Mouse (Mus musculus) retina, adult 2 months (tissue): Measurements from ENCODE around the gene Senp1.

Experiments used
- DNase-seq: peaks from one replicate; pipeline ENCODE4 v3.0.0-alpha.2; 2012; ENCODE audit warnings: low read depth, low spot score

Gene Senp1

DNA sequence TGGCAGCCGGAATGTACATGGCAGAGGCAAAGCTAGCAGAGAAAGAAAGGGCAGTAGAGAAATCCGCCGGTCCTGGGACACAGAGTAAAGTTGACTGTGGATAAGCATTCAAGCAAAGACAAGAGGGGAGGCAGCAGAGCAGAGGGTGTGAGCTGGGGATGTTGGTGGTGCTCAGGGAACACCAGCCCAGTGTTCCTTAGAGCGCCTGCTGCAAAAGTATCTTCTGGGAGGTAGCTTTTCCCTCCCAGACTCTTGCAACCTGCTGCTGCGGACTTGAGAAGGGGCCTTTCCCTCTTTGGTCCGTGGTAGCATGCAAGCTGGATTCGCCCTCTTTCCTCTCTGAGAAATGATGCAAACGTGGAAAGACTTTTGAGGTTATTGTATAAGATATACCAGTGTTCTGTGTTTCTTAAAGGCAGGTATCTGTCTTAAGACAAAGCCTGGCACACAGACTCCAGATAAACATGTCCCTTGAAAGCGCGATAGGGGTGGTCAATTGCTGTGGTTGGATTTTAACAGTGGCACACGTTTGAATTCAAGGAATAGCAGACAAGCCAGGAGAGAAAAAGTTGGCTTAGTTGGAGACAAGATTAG lies 14.3 kb upstream of the Senp1 start:
- DNase-seq = no peak

DNA sequence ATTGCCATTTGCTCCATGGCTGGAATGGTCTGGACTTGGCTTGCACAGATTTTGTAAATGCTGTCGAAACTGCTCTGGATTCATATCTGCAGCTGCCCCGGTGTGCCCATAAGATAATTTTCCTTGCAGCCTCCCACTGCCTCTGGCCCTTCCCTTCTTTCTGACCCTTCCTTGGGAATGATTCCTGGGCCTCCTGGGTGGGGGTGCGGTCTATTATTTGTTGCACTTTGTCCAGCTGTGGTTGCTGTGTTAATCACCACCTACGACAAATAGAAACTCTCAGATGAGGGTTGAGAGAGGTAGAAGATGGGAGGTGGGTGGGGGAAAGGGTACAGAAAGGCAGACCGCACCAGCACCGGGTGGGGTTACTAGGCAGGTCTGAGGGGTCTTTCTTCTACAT lies 13.7 kb upstream of the Senp1 start:
- no peak for DNase-seq

GRCm38 (mm10) chr15:98106506-98106905 lies 13.0 kb upstream of the Senp1 start:
- DNase-seq = no peak

DNA sequence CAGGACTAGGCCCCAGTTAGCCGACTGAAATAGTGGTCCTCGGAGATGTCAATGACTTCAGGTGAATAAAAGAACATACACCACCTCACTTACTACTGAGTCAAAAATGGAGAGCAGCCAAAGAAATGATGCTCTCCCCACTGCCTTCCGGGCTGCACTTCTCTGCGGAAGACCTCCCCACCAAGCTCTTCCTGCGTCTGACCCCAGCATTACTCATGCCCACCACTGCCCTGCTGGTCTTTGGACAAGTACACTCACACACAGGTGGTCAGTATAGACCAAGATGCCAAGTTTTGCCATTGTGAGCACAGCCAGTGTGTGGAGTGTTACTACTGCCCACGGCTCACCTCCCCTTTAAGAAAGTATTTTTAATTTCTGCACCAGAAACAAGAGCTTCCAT lies 8.9 kb upstream of the Senp1 start:
- DNase-seq = no peak

DNA sequence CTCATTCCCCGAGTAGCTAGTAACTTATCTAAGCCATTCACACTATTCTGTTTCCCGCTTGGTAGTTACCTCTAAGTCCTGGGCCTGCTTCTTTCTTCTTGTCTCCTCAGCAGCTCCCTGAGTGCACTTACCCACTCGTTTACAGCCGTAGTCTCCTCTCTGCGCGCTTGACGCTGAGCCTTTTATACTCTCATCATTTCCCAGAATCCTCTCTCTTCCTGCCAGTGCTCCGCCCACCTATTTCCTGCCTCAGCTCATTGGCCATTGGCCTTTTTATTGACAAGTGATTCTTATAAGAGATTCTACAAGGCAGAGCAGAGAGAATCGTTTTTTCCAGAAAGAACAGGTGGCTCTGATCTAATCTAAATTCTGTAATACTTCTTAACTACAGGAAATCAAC lies 5.0 kb upstream of the Senp1 start:
- DNase-seq = no peak

GRCm38 (mm10) chr15:98096957-98097356 lies 3.4 kb upstream of the Senp1 start:
- DNase-seq = no peak

- DNase-seq = no peak
Measured at GRCm38 (mm10) chr15:98094905-98095304, 1.4 kb upstream of the Senp1 start.

- no peak for DNase-seq
Measured at GRCm38 (mm10) chr15:98092372-98093120, 998 bp downstream of the Senp1 start, which contains the start of gene Pfkm. TSS of gene Pfkm (plus strand) at chr15:98092589.

GRCm38 (mm10) chr15:98091841-98092240 lies 1.7 kb downstream of the Senp1 start:
- DNase-seq = no peak

- no peak for DNase-seq
Measured at GRCm38 (mm10) chr15:98089421-98090183, 3.9 kb downstream of the Senp1 start.

DNA sequence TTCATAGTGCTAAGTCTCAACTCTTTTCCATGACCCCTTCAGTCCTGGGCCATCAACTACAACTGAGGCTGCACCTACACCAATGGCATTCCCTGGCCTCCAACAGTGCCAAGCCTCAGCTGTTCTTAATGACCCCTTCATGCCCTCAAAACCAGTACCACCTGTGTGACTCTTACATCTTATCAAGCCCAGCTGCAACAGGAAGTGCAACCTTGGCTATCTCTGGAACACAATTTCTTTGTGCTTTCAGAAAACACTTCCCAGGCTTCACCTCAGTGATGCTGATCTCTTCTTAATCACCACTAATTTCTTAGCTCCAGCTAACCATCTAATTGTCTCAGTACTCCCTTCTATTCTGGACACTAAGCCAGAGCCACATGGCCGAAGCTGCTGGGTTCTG lies 4.7 kb downstream of the Senp1 start:
- DNase-seq = no peak

DNA sequence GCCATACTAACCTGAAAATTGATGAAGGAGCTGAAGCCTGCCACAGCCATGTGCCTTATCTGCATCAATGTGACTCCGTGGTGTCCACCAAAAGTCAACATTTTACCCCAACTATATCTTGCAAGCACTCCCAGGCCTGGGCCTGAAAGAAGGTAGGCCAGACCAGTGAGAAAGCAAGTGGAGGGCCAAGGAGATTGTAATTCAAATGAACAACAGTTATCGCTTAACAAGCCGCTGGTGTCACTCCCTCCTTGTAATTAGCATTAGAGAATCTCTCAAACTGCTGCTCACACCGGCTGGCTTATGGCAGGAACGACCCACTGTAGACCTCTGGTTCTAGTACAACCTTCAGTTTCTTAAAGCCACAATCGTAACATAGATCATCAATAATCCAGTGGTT lies 16.6 kb downstream of the Senp1 start:
- no peak for DNase-seq

DNA sequence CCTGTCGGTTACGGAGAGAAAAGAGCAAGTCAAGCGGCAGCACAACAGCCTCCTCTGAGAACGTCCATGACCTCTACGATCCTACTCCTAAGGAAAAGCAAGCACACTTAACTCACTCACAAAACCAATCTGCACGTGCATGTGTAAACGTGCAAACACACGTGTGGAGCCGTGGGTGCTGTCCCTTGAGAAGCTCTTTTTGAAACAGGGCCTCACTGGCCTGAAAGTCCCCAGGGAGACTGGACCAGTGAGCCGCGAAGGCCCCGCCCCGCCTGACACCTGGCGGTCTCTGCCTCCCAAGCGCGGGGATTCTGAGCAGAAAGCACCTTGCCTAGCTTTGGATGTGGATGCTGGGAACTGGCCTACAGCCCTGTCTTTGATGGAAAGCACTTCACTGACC lies 18.5 kb downstream of the Senp1 start:
- DNase-seq = no peak

GRCm38 (mm10) chr15:98074521-98074920 lies 19.0 kb downstream of the Senp1 start:
- DNase-seq = no peak

GRCm38 (mm10) chr15:98070376-98070775 lies 23.2 kb downstream of the Senp1 start:
- DNase-seq = no peak

GRCm38 (mm10) chr15:98069566-98070245 lies 23.8 kb downstream of the Senp1 start:
- no peak for DNase-seq

GRCm38 (mm10) chr15:98068506-98068905 lies 25.0 kb downstream of the Senp1 start:
- no peak for DNase-seq

- DNase-seq = no peak
Measured at GRCm38 (mm10) chr15:98067492-98067891, 26.1 kb downstream of the Senp1 start.

GRCm38 (mm10) chr15:98066602-98067001 lies 26.9 kb downstream of the Senp1 start:
- no peak for DNase-seq

GRCm38 (mm10) chr15:98065881-98066280 lies 27.7 kb downstream of the Senp1 start:
- DNase-seq = no peak

DNA sequence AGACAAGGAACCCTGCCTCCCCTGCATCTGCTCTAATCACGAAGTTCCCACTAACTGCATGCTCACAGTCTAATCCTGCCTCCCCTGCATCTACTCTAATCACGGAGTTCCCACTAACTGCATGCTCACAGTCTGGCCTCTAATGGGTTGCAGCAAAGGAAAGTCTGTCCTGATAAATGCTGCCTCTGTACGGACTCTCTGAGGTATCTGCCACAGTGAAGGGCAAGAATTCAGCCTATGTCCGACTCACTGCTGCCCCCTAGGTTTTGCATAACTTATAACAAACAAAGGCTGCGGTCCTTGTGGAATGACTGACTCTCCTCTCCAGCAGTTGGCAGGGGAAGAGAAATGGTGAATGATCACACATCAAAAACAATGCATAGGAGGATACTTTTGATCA lies 38.3 kb downstream of the Senp1 start:
- DNase-seq = peak; percentile 32

GRCm38 (mm10) chr15:98051685-98052084 lies 41.9 kb downstream of the Senp1 start:
- no peak for DNase-seq
